Mouse (Mus musculus) limb, embryonic 15.5 days (tissue): ENCODE data around the gene Palb2. TPM values are rescaled to one million over a fixed set of nuclear protein-coding genes. Genes with fewer than 3 reads are reported as not detected.

ENCODE experiments used
- ATAC-seq: fragments of 200-750 bp; cut with Nextera tagmentation; 2 replicates; pipeline ENCODE4 v1.8.0; 2017; ENCODE audit warnings: low read depth, moderate TSS enrichment; ENCODE audit not compliant: insufficient number of reproducible peaks, low FRiP score, low TSS enrichment
- H3K27ac ChIP-seq: fragments of 300-500 bp; sonication (generic); 2 replicates; pipeline ENCODE4 v1.5.1; 2015; ENCODE audit warnings: moderate library complexity, mild to moderate bottlenecking, inconsistent platforms
- H3K27me3 ChIP-seq: fragments of 300-500 bp; sonication (generic); 2 replicates; pipeline ENCODE4 v1.6.1; 2015; ENCODE audit warnings: inconsistent platforms
- H3K36me3 ChIP-seq: fragments of 300-500 bp; sonication (generic); 2 replicates; pipeline ENCODE4 v1.6.1; 2015; ENCODE audit warnings: inconsistent platforms
- H3K4me1 ChIP-seq: fragments of 300-500 bp; sonication (generic); 2 replicates; pipeline ENCODE4 v1.6.1; 2015; ENCODE audit warnings: inconsistent platforms
- H3K4me2 ChIP-seq: fragments of 300-500 bp; sonication (generic); 2 replicates; pipeline ENCODE4 v1.6.1; 2015; ENCODE audit warnings: mild to moderate bottlenecking, inconsistent platforms
- H3K4me3 ChIP-seq: fragments of 300-500 bp; sonication (generic); 2 replicates; pipeline ENCODE4 v1.5.1; 2015; ENCODE audit warnings: mild to moderate bottlenecking, inconsistent platforms
- H3K9ac ChIP-seq: fragments of 300-500 bp; sonication (generic); 2 replicates; pipeline ENCODE4 v1.6.1; 2015; ENCODE audit warnings: inconsistent platforms
- H3K9me3 ChIP-seq: fragments of 300-500 bp; sonication (generic); 2 replicates; pipeline ENCODE4 v1.6.1; 2016; ENCODE audit warnings: inconsistent platforms
- WGBS: fragments of 180-500 bp; shearing (Covaris S2); methylation state at CpG from one replicate; pipeline ENCODE4 v1.1.7; 2015; 5-methylcytosine and 5-hydroxymethylcytosine counted together
- polyA plus RNA-seq: library from polyadenylated mRNA; unstranded; fragments of >200 nt; fragmentation: Nextera tagmentation; extraction: Ambion mirVana; gene quantifications from 2 replicates; pipeline ENCODE4 v1.2.1, GENCODE M21; 2015

The Palb2 gene
- polyA plus RNA-seq, 1 experiment from 2014 or later, result 12.3 TPM

DNA sequence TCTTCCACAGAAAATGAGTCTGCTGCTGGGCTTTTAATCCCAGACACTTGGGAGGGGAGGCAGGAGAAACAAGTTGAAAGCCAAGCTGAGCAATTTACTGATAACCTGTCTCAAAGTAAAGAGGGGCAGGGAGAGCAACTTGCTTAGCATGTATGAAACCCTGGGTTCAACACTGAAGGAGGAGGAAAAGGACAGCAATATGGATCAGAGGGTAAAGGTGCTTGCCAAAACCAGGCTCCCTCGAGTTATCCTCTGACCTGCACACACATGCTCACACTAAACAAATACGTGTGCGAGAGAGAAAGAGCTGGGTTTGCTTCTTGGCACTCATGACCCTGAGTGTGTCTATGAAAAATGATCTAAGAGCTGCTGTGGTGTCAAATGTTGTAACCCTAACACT is 34.8 kb downstream of the Palb2 start:
- Histone ChIP-seq H3K27me3 (no peaks in the 10 kb centered on the region), H3K4me2 (no peak overlapping the region), H3K4me1 (peaks cover 14% of the 10 kb centered on the region), H3K9ac (no peak overlapping the region), H3K36me3 (peaks cover 49% of the 10 kb centered on the region), H3K27ac (no peak overlapping the region), H3K9me3 (no peaks in the 10 kb centered on the region), H3K4me3 (no peak overlapping the region)
- ATAC-seq, result no peak
- 89% methylated on average over 3 of the region's 3 CpGs for WGBS

DNA sequence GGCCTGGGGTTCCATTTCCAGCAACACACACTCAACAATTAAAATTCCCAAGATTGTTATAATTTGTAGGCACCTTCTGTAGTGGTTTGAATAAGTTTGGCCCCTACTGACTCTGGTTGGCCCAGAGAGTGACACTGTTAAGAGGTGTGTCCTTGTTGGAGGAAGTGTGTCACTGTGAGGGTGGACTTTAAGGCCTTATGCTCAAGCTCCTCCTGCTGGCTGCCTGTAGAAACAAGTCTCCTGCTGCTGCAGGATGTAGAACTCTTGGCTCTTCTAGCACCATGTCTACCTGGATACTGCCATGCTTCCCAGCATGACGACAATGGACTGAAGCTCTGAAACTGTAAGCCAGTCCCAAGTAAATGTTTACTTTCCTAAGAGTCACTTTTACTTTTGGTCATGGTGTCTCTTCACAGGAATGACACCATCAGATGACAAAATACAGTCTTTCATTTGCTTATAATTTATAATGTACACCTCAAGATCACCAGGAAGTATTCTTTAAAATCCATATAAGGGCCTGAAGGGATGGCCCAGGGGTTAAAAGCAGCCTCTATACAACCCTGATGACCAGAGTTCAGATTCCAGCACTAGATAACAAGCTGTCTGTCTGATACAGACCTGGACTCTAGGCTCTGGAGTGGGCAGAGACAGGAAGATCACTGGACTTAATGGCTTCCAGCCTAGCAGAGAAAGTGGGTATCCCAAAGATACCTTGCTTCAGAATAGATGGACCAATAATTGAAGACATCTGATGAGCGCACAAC is 38.0 kb downstream of the Palb2 start:
- H3K4me2 ChIP-seq, result no peak overlapping the region
- no peak overlapping the region for H3K27ac ChIP-seq
- H3K27me3 ChIP-seq, result no peaks in the 10 kb centered on the region
- no peak overlapping the region for H3K4me3 ChIP-seq
- H3K36me3 ChIP-seq, result peaks cover 77% of the 10 kb centered on the region
- no peaks in the 10 kb centered on the region for H3K9me3 ChIP-seq
- no peak for ATAC-seq
- H3K4me1 ChIP-seq, result peaks cover under 1% of the 10 kb centered on the region; the same call in 1 of the 2 replicates
- WGBS, result 92% methylated on average over 2 of the region's 2 CpGs
- H3K9ac ChIP-seq, result no peak overlapping the region

DNA sequence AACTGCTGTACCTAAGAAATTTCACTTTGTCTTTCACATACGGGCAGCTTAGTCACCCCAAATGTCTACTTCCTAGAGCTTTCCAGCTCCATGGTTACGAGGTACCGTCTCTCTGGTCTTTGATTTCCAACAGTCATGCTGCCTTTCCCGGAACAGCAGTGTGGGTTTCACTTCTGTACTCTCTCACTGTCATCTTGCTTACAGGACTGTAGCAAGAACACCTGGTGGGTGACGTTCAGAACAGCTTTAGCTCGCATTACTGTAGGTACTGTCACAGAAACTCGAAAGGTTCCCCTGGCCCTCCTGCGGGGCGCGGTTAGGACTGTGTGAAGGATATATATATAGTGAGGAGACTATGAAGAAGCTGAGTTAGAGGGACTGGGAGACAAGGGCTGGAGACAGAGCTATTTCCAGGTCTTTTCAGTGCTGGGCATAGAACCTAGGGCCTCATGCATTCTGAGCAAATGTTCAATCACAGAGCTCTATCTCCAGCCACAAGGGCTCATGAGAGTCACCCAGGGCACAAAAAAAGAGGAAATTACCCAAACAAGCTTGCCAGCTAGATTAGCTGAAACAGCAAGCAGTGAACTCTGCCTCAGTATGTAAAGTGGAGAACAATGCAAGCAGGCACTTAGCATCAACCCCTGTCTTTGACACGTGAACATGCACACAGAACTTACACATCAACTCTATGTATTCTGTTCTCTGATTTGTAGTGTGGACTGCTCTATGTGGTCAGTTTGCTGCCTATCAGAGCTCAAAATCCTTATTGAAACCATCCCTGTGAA is 45.4 kb downstream of the Palb2 start:
- no peaks in the 10 kb centered on the region for H3K27me3 ChIP-seq
- H3K4me3 ChIP-seq, result no peak overlapping the region
- no peak overlapping the region for H3K4me2 ChIP-seq
- no peak overlapping the region for H3K9ac ChIP-seq
- H3K9me3 ChIP-seq, result no peaks in the 10 kb centered on the region
- ATAC-seq, result no peak
- peaks cover 88% of the 10 kb centered on the region for H3K36me3 ChIP-seq
- H3K27ac ChIP-seq, result no peak overlapping the region
- no peaks in the 10 kb centered on the region for H3K4me1 ChIP-seq
- 90% methylated on average over 11 of the region's 11 CpGs for WGBS

DNA sequence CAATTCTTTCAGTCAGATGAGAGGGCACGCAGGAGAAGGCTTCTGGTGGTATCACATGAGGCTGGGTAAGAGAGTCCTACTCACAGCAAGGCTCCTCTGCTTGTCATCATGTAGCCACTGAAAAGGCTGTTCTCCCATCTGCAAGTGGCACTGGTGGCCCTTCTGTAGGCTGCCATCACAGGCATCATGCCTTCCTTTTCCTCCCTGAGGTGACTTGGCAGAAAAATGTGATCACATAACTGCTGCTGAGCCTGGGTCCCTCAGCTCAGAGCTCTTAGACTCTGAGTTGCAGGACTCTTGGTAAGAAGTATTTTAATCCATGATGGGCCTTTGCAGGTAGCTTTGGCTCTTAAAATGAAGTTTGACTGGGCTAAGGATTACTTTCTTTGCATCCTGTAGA is 51.7 kb downstream of the Palb2 start:
- Histone ChIP-seq H3K9ac (no peak overlapping the region), H3K36me3 (peaks cover 87% of the 10 kb centered on the region), H3K9me3 (no peaks in the 10 kb centered on the region), H3K27ac (no peak overlapping the region), H3K27me3 (no peaks in the 10 kb centered on the region), H3K4me1 (no peaks in the 10 kb centered on the region), H3K4me3 (no peak overlapping the region), H3K4me2 (no peak overlapping the region)
- ATAC-seq, result no peak
- 100% methylated on average over 1 of the region's 1 CpGs for WGBS

DNA sequence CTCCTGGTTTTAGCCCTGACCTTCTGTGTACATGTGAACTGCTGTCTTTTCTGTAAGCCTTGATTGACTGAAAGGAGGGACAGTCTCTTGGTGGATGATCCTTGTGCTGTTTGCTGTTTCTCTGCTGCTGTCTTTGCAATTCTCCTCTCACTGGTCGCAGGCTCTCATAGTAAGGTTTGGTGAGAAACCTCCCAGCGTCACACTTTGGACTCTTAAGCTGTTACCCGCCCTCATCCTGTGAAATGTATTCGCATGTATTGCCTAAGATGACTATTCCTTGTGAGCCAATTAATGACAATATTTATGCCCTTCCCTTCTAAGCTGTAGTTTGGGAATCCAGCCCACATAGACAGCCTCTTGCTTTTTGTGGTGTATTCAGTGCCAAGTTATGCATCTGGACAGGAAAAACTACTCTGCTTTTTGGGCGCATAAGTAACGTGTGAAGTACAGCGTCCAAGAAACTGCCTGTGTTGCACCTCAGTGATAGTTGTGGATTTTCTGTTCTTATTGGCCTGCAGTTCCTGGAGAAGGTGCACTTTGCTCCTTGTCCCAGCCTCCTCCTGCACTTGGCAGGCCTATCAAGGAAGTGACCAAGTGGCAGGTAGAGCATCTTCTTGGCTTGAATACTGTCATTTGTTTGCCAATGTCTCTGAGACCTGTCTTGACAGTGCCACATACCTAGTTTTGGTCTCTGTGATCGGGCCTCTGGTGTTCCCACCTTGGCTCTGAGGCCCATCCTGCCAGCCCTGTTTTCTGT is 52.8 kb downstream of the Palb2 start:
- ATAC-seq, result no peak
- H3K27me3 ChIP-seq, result no peaks in the 10 kb centered on the region
- no peak overlapping the region for H3K4me2 ChIP-seq
- no peak overlapping the region for H3K4me3 ChIP-seq
- no peak overlapping the region for H3K9ac ChIP-seq
- H3K27ac ChIP-seq, result no peak overlapping the region
- H3K4me1 ChIP-seq, result no peaks in the 10 kb centered on the region
- 93% methylated on average over 8 of the region's 8 CpGs for WGBS
- peaks cover 89% of the 10 kb centered on the region for H3K36me3 ChIP-seq
- no peaks in the 10 kb centered on the region for H3K9me3 ChIP-seq

DNA sequence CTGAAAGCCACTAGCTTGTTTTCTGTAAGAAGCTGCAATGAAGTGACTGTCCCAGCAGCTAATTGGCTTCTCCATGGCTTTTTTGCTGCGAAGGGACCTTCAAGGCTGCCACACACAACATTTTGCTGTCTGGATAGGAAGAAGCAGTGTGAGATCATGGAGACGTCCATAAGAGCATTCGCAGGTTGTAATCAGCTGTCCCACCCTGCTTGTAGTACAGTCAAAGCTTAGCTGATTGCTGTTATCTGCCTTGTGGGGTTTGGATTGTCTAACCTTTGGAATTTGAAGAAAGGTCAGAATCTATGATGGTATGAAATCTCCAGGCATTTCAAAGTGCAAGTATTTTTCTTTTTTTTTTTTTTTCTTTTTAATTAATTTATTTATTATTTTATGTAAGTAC is 58.4 kb downstream of the Palb2 start:
- Histone ChIP-seq H3K9me3 (no peaks in the 10 kb centered on the region), H3K9ac (no peak overlapping the region), H3K4me1 (0 out of 2 replicates have a peak, but pooled peaks cover 5% of the 10 kb centered on the region), H3K4me3 (no peak overlapping the region), H3K27ac (no peak overlapping the region), H3K27me3 (no peaks in the 10 kb centered on the region), H3K36me3 (peaks cover 87% of the 10 kb centered on the region), H3K4me2 (no peak overlapping the region)
- 85% methylated on average over 3 of the region's 3 CpGs for WGBS
- no peak for ATAC-seq

DNA sequence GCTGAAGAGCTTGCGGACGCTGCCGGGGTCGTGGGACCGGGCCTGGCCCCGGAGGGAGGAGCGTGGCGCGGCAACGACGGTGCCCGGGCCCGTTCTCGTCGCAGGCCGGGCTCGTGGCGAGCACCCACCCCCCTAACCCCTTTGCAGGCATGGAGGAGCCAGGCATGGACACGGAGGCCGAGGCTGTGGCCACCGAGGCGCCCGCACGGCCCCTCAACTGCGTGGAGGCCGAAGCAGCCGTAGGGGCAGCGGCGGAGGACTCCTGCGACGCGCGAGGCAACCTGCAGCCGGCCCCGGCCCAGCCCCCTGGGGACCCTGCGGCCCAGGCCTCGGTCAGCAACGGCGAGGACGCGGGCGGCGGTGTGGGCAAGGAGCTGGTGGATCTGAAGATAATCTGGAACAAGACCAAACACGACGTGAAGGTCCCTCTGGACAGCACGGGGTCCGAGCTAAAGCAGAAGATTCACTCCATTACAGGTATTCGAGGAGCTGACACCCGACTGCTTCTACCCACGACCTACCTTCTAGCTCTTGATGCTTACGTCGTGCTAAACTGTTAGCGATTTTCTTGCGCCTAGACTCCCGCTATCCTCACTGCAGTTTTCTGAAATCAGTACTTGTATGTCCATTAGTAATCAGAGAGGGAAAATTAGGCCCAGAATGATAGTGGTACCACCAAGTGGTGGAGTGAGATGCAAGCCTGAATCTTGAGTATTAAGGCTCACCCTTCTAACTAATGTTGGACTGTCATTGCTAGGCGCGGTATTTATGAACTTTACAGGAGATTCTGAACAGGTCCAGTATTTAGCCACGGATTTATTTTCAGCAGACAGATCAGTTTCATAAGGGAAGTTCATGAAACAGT is 65.0 kb downstream of the Palb2 start:
- peak overlapping the region; percentile 67 for H3K4me2 ChIP-seq
- no peaks in the 10 kb centered on the region for H3K27me3 ChIP-seq
- H3K4me3 ChIP-seq, result peak overlapping the region; percentile 100
- under 1% methylated on average over 58 of the region's 58 CpGs for WGBS
- H3K9ac ChIP-seq, result peak overlapping the region; percentile 99
- ATAC-seq, result 0 out of 2 replicates have a peak, but pooled peaks have one; percentile 8
- peaks cover 38% of the 10 kb centered on the region for H3K36me3 ChIP-seq
- H3K9me3 ChIP-seq, result no peaks in the 10 kb centered on the region
- H3K4me1 ChIP-seq, result peaks cover 27% of the 10 kb centered on the region
- H3K27ac ChIP-seq, result peak overlapping the region; percentile 99

DNA sequence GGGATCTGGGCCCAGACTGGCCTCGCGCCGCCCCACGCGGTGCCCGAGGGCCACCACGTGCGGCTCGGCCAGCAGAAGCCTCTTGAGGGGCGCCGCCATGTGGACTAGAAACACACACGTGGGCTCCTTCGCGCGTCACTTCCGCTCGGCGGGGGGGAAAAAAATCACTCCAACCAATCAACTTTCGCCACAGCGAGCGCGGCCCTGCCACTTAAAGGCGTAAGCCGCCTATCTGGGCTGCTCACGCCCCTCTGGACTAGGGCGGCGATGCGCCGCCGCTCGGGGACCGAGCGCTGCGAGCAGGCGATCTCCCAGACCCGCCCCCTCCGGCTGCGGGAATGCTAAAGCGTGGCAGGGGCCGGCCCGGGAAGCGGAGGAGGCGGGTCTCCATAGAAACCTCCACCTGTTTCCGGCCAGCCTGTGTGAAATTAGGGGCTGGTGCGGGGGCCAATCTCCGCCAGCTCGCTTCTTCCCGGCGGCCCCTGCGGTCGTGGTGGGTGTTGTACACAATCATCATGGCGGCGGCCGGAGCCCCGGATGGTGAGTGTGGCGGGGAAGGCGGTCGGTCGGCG is 65.8 kb downstream of the Palb2 start, which contains the start of the genes Ubfd1 and Ears2:
Gene Ubfd1, plus strand, starts transcription at position 231 of the 572 bp plus-strand sequence.
Gene Ears2, minus strand, starts transcription at position 319 of the 572 bp plus-strand sequence.
- Histone ChIP-seq H3K36me3 (peaks cover 36% of the 10 kb centered on the region), H3K27ac (peak within 1 kb of the TSS; percentile 99), H3K4me3 (peak within 1 kb of the TSS; percentile 100), H3K9me3 (no peaks in the 10 kb centered on the region), H3K27me3 (no peaks in the 10 kb centered on the region), H3K4me2 (peak within 1 kb of the TSS; percentile 67), H3K9ac (peak within 1 kb of the TSS; percentile 99), H3K4me1 (peaks cover 27% of the 10 kb centered on the region)
- ATAC-seq, result peak; percentile 98
- WGBS, result 0% methylated on average over 53 of the region's 60 CpGs

DNA sequence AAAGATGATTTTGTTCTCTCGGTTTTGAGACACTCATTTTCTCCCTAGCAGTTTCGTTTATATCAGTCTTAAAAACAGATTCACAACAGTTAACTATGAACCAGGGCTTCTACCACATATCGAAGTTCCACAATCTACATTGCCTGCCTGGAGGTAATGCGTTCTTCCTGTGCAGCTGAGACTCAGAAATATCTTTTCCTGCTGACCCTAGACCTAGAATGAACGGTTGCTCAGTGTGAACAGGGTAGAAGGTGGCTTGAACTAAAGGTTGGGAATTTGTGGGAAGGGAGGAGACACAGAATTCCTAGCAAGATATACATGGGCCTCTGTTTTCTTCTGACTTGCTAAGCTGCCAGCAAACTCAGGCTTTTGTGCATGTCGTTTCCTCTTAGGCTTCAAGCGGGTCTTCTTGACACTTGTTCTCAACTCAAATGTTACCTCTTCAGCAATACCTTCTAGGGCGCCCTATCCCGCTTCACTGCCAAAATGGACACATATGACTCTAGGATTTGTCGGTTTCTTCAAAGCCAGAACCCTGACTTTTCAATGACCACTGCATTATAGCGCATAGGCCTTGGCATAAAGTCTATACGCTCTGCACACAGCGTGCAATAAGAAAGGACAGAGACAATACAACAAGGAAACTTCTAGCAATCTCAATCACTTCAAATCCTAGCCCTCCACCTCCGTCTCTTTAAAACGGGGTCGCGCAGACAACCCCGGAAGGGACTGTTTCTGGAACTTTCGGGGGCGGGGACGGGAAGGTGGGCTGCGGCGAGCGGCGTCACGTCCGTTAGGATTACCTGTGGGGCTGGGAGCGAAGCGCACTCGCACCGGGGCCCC is 66.5 kb downstream of the Palb2 start:
- WGBS, result 16% methylated on average over 31 of the region's 31 CpGs
- Histone ChIP-seq H3K36me3 (peaks cover 32% of the 10 kb centered on the region), H3K9me3 (no peaks in the 10 kb centered on the region), H3K4me2 (peak overlapping the region; percentile 67), H3K4me3 (peak overlapping the region; percentile 100), H3K27ac (peak overlapping the region; percentile 99), H3K27me3 (no peaks in the 10 kb centered on the region), H3K4me1 (peaks cover 27% of the 10 kb centered on the region), H3K9ac (peak overlapping the region; percentile 99)
- ATAC-seq, result peak; percentile 61

DNA sequence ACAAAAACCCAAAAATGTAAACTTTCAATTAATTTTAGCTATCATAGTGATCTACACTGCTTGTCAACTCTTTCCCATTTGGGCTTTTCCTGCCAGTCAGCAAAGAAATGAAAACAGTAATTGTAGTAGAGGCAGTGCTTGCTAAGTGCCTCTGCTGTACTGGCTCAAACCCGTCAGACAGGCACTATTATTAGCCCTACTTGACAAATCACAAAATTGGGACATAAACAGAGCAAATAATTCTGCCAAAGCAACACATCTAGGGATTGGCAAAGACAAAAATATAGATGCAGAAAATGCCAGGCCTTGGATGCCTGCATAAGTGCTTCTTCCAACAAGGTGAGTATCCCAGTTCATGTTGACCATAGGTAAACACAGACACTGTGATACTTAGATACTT is 67.1 kb downstream of the Palb2 start:
- 63% methylated on average over 1 of the region's 1 CpGs for WGBS
- Histone ChIP-seq H3K27ac (no peak overlapping the region), H3K36me3 (peaks cover 28% of the 10 kb centered on the region), H3K4me3 (peak overlapping the region; percentile 100; the same call in 1 of the 2 replicates), H3K27me3 (no peaks in the 10 kb centered on the region), H3K9me3 (no peaks in the 10 kb centered on the region), H3K4me2 (peak overlapping the region; percentile 67), H3K9ac (no peak overlapping the region), H3K4me1 (peaks cover 27% of the 10 kb centered on the region)
- ATAC-seq, result no peak
